Mouse (Mus musculus) urinary bladder, postnatal 36 days (tissue): Measurements from ENCODE around the gene Olfr519.

Source experiments
- DNase-seq, 2 experiments: peaks; one replicate each; pipeline ENCODE4 v3.0.0; 2022; ENCODE audit warnings: low spot score in 2 of 2, mixed read lengths in 1 of 2

Olfr519 gene

GRCm38 (mm10) chr7:108894320-108894719, at the start of gene Olfr519:
Gene Olfr519, minus strand, starts transcription at chr7:108894420.
- no peak for DNase-seq

GRCm38 (mm10) chr7:108944002-108944401, 49.8 kb upstream of the Olfr519 start:
- DNase-seq, result no peak

- peak; percentile 19 to 58 for DNase-seq
These were observed 47.2 kb upstream of the Olfr519 start for GRCm38 (mm10) chr7:108941466-108941865.

GRCm38 (mm10) chr7:108936591-108936990, 42.4 kb upstream of the Olfr519 start:
- no peak for DNase-seq

GRCm38 (mm10) chr7:108935411-108935810, 41.2 kb upstream of the Olfr519 start:
- DNase-seq, result no peak

- no peak for DNase-seq
These were observed 40.6 kb upstream of the Olfr519 start for GRCm38 (mm10) chr7:108934836-108935235.

- peak; percentile 92 for DNase-seq
These were observed 39.8 kb upstream of the Olfr519 start, which contains the start of gene Eif3f for GRCm38 (mm10) chr7:108933794-108934731. Gene Eif3f, plus strand, starts transcription at chr7:108934417.

- no peak for DNase-seq
These were observed 35.6 kb upstream of the Olfr519 start, which contains the start of gene Nlrp10 for GRCm38 (mm10) chr7:108929726-108930393. Gene Nlrp10, minus strand, starts transcription at chr7:108930178.

GRCm38 (mm10) chr7:108928280-108929188, 34.3 kb upstream of the Olfr519 start:
- DNase-seq, result no peak

GRCm38 (mm10) chr7:108927043-108927442, 32.8 kb upstream of the Olfr519 start:
- no peak for DNase-seq

GRCm38 (mm10) chr7:108903969-108904368, 9.7 kb upstream of the Olfr519 start:
- no peak for DNase-seq

- DNase-seq, result no peak
These were observed 9.3 kb downstream of the Olfr519 start, which contains the start of gene Olfr518 for GRCm38 (mm10) chr7:108884906-108885305. Gene Olfr518, minus strand, starts transcription at chr7:108885006.

GRCm38 (mm10) chr7:108872279-108872678, 21.9 kb downstream of the Olfr519 start, which contains the start of gene Olfr517:
Gene Olfr517, minus strand, starts transcription at chr7:108872379.
- no peak for DNase-seq

GRCm38 (mm10) chr7:108850429-108850828, 43.8 kb downstream of the Olfr519 start, which contains the start of gene Olfr516:
Gene Olfr516, minus strand, starts transcription at chr7:108850529.
- DNase-seq, result no peak
